Mouse (Mus musculus): ENCODE results near the gene Sult6b1.

Sult6b1 gene

GRCm38 (mm10) chr17:78906892-78907291 is at the start of gene Sult6b1:
Sult6b1 (minus strand) TSS chr17:78906992.
- DNase-seq (ENCODE audit: low spot score in 2 of 2), result no peak

GRCm38 (mm10) chr17:78953240-78953639 is 46.4 kb upstream of the Sult6b1 start:
- no peak for DNase-seq (ENCODE audit: low spot score in 2 of 2)

GRCm38 (mm10) chr17:78952070-78952469 is 45.3 kb upstream of the Sult6b1 start:
- DNase-seq (ENCODE audit: low spot score in 2 of 2), result no peak

GRCm38 (mm10) chr17:78951225-78951624 is 44.4 kb upstream of the Sult6b1 start:
- no peak for DNase-seq (ENCODE audit: low spot score in 2 of 2)

- no peak for DNase-seq (ENCODE audit: low spot score in 2 of 2)
Measured at GRCm38 (mm10) chr17:78942579-78942978, 35.8 kb upstream of the Sult6b1 start.

GRCm38 (mm10) chr17:78938927-78939326 is 32.1 kb upstream of the Sult6b1 start:
- DNase-seq (ENCODE audit: low spot score in 2 of 2), result no peak

- DNase-seq (ENCODE audit: low spot score in 2 of 2), result peak in 1 of 2 experiments; percentile 7
Measured at GRCm38 (mm10) chr17:78937229-78937853, 30.5 kb upstream of the Sult6b1 start.

GRCm38 (mm10) chr17:78936466-78937228 is 29.9 kb upstream of the Sult6b1 start, which contains the start of the genes Cebpz and Ndufaf7:
Cebpz (minus strand) TSS chr17:78937066.
Ndufaf7 (plus strand) TSS chr17:78937136.
- DNase-seq (ENCODE audit: low spot score in 2 of 2), result peak; percentile 92 to 93

- DNase-seq (ENCODE audit: low spot score in 2 of 2), result no peak
Measured at GRCm38 (mm10) chr17:78935857-78936256, 29.1 kb upstream of the Sult6b1 start.

- DNase-seq (ENCODE audit: low spot score in 2 of 2), result no peak
Measured at GRCm38 (mm10) chr17:78917696-78918095, 10.9 kb upstream of the Sult6b1 start.

- DNase-seq (ENCODE audit: low spot score in 2 of 2), result no peak
Measured at GRCm38 (mm10) chr17:78916899-78917298, 10.1 kb upstream of the Sult6b1 start.

GRCm38 (mm10) chr17:78916369-78916813 is 9.6 kb upstream of the Sult6b1 start, which contains the start of gene Cebpzos:
Cebpzos (plus strand) TSS chr17:78916500.
- DNase-seq (ENCODE audit: low spot score in 2 of 2), result peak; percentile 87 to 89

- no peak for DNase-seq (ENCODE audit: low spot score in 2 of 2)
Measured at GRCm38 (mm10) chr17:78915772-78916171, 9.0 kb upstream of the Sult6b1 start.

GRCm38 (mm10) chr17:78913921-78914320 is 7.1 kb upstream of the Sult6b1 start:
- no peak for DNase-seq (ENCODE audit: low spot score in 2 of 2)

GRCm38 (mm10) chr17:78912861-78913281 is 6.1 kb upstream of the Sult6b1 start:
- no peak for DNase-seq (ENCODE audit: low spot score in 2 of 2)

GRCm38 (mm10) chr17:78909374-78909773 is 2.6 kb upstream of the Sult6b1 start:
- no peak for DNase-seq (ENCODE audit: low spot score in 2 of 2)

GRCm38 (mm10) chr17:78903158-78903557 is 3.6 kb downstream of the Sult6b1 start:
- no peak for DNase-seq (ENCODE audit: low spot score in 2 of 2)

- DNase-seq (ENCODE audit: low spot score in 2 of 2), result peak in 1 of 2 experiments; percentile 13
Measured at GRCm38 (mm10) chr17:78895394-78895793, 11.4 kb downstream of the Sult6b1 start.

GRCm38 (mm10) chr17:78894991-78895390 is 11.8 kb downstream of the Sult6b1 start:
- no peak for DNase-seq (ENCODE audit: low spot score in 2 of 2)

GRCm38 (mm10) chr17:78891020-78891419 is 15.8 kb downstream of the Sult6b1 start:
- no peak for DNase-seq (ENCODE audit: low spot score in 2 of 2)

GRCm38 (mm10) chr17:78889184-78889583 is 17.6 kb downstream of the Sult6b1 start:
- no peak for DNase-seq (ENCODE audit: low spot score in 2 of 2)

- no peak for DNase-seq (ENCODE audit: low spot score in 2 of 2)
Measured at GRCm38 (mm10) chr17:78888554-78888953, 18.2 kb downstream of the Sult6b1 start.

Measured in thymus, postnatal 10 days (tissue).